Mouse (Mus musculus) common myeloid progenitor, adult 5-6 weeks (primary cell): ENCODE measurements around the gene Smco4. TPM values are rescaled to one million over a fixed set of nuclear protein-coding genes. Genes with fewer than 3 reads are reported as not detected.
"Not testable (repeated sequence)": the region's sequence is repeated elsewhere in the genome, so short reads cannot be mapped to it uniquely, and the experiment has no call there.

Source experiments
- ATAC-seq: replicated peaks from 2 replicates; pipeline ENCODE4 v1.8.0; 2016; ENCODE audit warnings: low read depth, mild to moderate bottlenecking, moderate TSS enrichment, inconsistent platforms; ENCODE audit not compliant: poor library complexity, severe bottlenecking
- total RNA-seq: library from RNA; stranded (forward); fragments of 200-1000, 187-1606 nt; gene quantifications from 2 replicates; pipeline ENCODE4 v1.2.3, GENCODE M21; 2017

Smco4 gene
- 5.3 and 8.4 TPM in 2 replicates for total RNA-seq

GRCm38 (mm10) chr9:15493235-15493924 lies at the start of gene Smco4:
Gene Smco4 (plus strand): TSS chr9:15493432.
- peak; percentile 85 for ATAC-seq

GRCm38 (mm10) chr9:15447397-15447796 lies 45.8 kb upstream of the Smco4 start:
- ATAC-seq = no peak

- ATAC-seq = no peak
Measured at GRCm38 (mm10) chr9:15450921-15451320, 42.3 kb upstream of the Smco4 start.

- ATAC-seq = no peak
Measured at GRCm38 (mm10) chr9:15472256-15472655, 21.0 kb upstream of the Smco4 start.

GRCm38 (mm10) chr9:15473206-15473605 lies 20.0 kb upstream of the Smco4 start:
- no peak for ATAC-seq

- no peak for ATAC-seq
Measured at GRCm38 (mm10) chr9:15477556-15477955, 15.7 kb upstream of the Smco4 start.

GRCm38 (mm10) chr9:15487682-15488424 lies 5.4 kb upstream of the Smco4 start:
- ATAC-seq = peak; percentile 69

- no peak for ATAC-seq
Measured at GRCm38 (mm10) chr9:15489293-15489692, 3.9 kb upstream of the Smco4 start.

GRCm38 (mm10) chr9:15490331-15491100 lies 2.7 kb upstream of the Smco4 start:
- ATAC-seq = no peak

- ATAC-seq = no peak
Measured at GRCm38 (mm10) chr9:15491686-15492085, 1.5 kb upstream of the Smco4 start.

- ATAC-seq = no peak
Measured at GRCm38 (mm10) chr9:15492401-15492800, 831 bp upstream of the Smco4 start.

GRCm38 (mm10) chr9:15493925-15494558 lies 810 bp downstream of the Smco4 start:
- ATAC-seq = peak; percentile 72

- not testable (repeated sequence) for ATAC-seq
Measured at GRCm38 (mm10) chr9:15495281-15495680, 2.0 kb downstream of the Smco4 start.

- ATAC-seq = no peak
Measured at GRCm38 (mm10) chr9:15495921-15496577, 2.8 kb downstream of the Smco4 start.

GRCm38 (mm10) chr9:15500025-15500424 lies 6.8 kb downstream of the Smco4 start:
- ATAC-seq = no peak

GRCm38 (mm10) chr9:15501319-15502256 lies 8.4 kb downstream of the Smco4 start:
- ATAC-seq = no peak

GRCm38 (mm10) chr9:15502476-15502875 lies 9.2 kb downstream of the Smco4 start:
- ATAC-seq = no peak

GRCm38 (mm10) chr9:15503307-15503706 lies 10.1 kb downstream of the Smco4 start:
- no peak for ATAC-seq

- no peak for ATAC-seq
Measured at GRCm38 (mm10) chr9:15503827-15504226, 10.6 kb downstream of the Smco4 start.
